Mouse (Mus musculus) liver, embryonic 14.5 days (tissue): ENCODE measurements at regions not wholly inside any gene's neighbourhood (a gene's known extent, or its start where the extent isn't known, plus 50 kb on each side); places are given as distances from the start of the nearest gene placed in this dataset.

Experiments
- ATAC-seq: fragments of 200-750 bp; cut with Nextera tagmentation; 2 replicates; pipeline ENCODE4 v1.8.0; 2017; ENCODE audit warnings: moderate number of reproducible peaks, mild to moderate bottlenecking, moderate library complexity; ENCODE audit not compliant: insufficient read depth
- DNase-seq, 3 experiments: peaks; one replicate each; pipeline ENCODE4 v3.0.0-alpha.2; 2012 to 2013; ENCODE audit warnings: low read depth in 3 of 3, low spot score in 3 of 3
- H3K27ac ChIP-seq: fragments of 300-500 bp; sonication (generic); 2 replicates; pipeline ENCODE4 v1.5.1; 2014; ENCODE audit warnings: moderate library complexity, mild to moderate bottlenecking, control low read depth, inconsistent platforms
- H3K27me3 ChIP-seq: fragments of 300-500 bp; sonication (generic); 2 replicates; pipeline ENCODE4 v1.6.1; 2014; ENCODE audit warnings: mild to moderate bottlenecking, low read length, moderate library complexity; ENCODE audit not compliant: control insufficient read depth, insufficient read depth
- H3K36me3 ChIP-seq: fragments of 300-500 bp; sonication (generic); replicated peaks from 2 replicates; pipeline ENCODE4 v1.6.1; 2014; ENCODE audit warnings: low read depth; ENCODE audit not compliant: control insufficient read depth, insufficient read depth
- H3K4me1 ChIP-seq, 2 experiments: fragments of 200-500 bp in 1 of 2; fragments of 300-500 bp in 1 of 2; sonication (generic) in 1 of 2; replicated peaks; 2 replicates each; pipeline ENCODE4 v1.6.1; 2012 to 2014; ENCODE audit warnings: antibody characterized with exemption in 1 of 2, inconsistent platforms in 1 of 2, low read length in 1 of 2; ENCODE audit not compliant: control insufficient read depth in 2 of 2, insufficient read depth in 2 of 2
- H3K4me2 ChIP-seq: fragments of 300-500 bp; sonication (generic); 2 replicates; pipeline ENCODE4 v1.6.1; 2014; ENCODE audit warnings: low read depth, mild to moderate bottlenecking, control low read depth, moderate library complexity
- H3K4me3 ChIP-seq, 2 experiments: fragments of 200-500 bp in 1 of 2; fragments of 300-500 bp in 1 of 2; sonication (generic) in 1 of 2; 2 replicates each; pipeline ENCODE4 v1.5.1; 2012 to 2014; ENCODE audit warnings: low read depth in 2 of 2, low read length in 2 of 2, mild to moderate bottlenecking in 2 of 2, control low read depth in 1 of 2, inconsistent platforms in 1 of 2, moderate library complexity in 1 of 2; ENCODE audit not compliant: insufficient read depth in 1 of 2
- H3K9ac ChIP-seq: fragments of 300-500 bp; sonication (generic); replicated peaks from 2 replicates; pipeline ENCODE4 v1.6.1; 2014; ENCODE audit warnings: mild to moderate bottlenecking, control low read depth, moderate library complexity
- H3K9me3 ChIP-seq: fragments of 300-500 bp; sonication (generic); 2 replicates; pipeline ENCODE4 v1.6.1; 2016; ENCODE audit warnings: low read length, mixed read lengths; ENCODE audit not compliant: control insufficient read depth
- CTCF ChIP-seq: IDR thresholded peaks from 2 replicates; pipeline ENCODE4 v1.5.1; 2016; ENCODE audit warnings: antibody characterized with exemption, low read depth, control low read depth
- EP300 ChIP-seq: IDR thresholded peaks from 2 replicates; pipeline ENCODE4 v1.6.1; 2016; ENCODE audit warnings: antibody characterized with exemption, low read depth
- WGBS: fragments of 180-500 bp; shearing (Covaris S2); extraction: QIAGEN DNeasy Blood & Tissue Kit; methylation state at CpG from one replicate; pipeline ENCODE4 v1.1.7; 2014; ENCODE audit not compliant: insufficient replicate concordance; 5-methylcytosine and 5-hydroxymethylcytosine counted together

GRCm38 (mm10) chr3:37916786-37917479, 192.6 kb upstream of the Gm5148 start:
- no peak overlapping the region for H3K9ac ChIP-seq
- TF ChIP-seq CTCF, result no peak
- TF ChIP-seq EP300, result no peak
- no peaks in the 10 kb centered on the region for H3K36me3 ChIP-seq
- no peaks in the 10 kb centered on the region for H3K4me1 ChIP-seq
- no peak overlapping the region for H3K4me2 ChIP-seq
- no peaks in the 10 kb centered on the region for H3K9me3 ChIP-seq
- no peak overlapping the region for H3K27ac ChIP-seq
- WGBS, result 64% methylated on average over 14 of the region's 14 CpGs
- H3K4me3 ChIP-seq, result no peak overlapping the region
- ATAC-seq (no peak), DNase-seq (no peak)
- no peaks in the 10 kb centered on the region for H3K27me3 ChIP-seq

GRCm38 (mm10) chr3:37916281-37916680, 192.0 kb upstream of the Gm5148 start:
- H3K27me3 ChIP-seq, result no peaks in the 10 kb centered on the region
- no peak overlapping the region for H3K4me2 ChIP-seq
- H3K27ac ChIP-seq, result no peak overlapping the region
- H3K9ac ChIP-seq, result no peak overlapping the region
- WGBS, result 49% methylated on average over 3 of the region's 3 CpGs
- H3K4me1 ChIP-seq, result no peaks in the 10 kb centered on the region
- TF ChIP-seq CTCF (no peak), EP300 (no peak)
- H3K4me3 ChIP-seq, result no peak overlapping the region
- no peaks in the 10 kb centered on the region for H3K9me3 ChIP-seq
- ATAC-seq (no peak), DNase-seq (no peak)
- no peaks in the 10 kb centered on the region for H3K36me3 ChIP-seq

- Histone ChIP-seq H3K9me3 (no peaks in the 10 kb centered on the region), H3K4me3 (no peak overlapping the region), H3K4me1 (no peaks in the 10 kb centered on the region), H3K27ac (no peak overlapping the region), H3K27me3 (no peaks in the 10 kb centered on the region), H3K4me2 (no peak overlapping the region), H3K36me3 (no peaks in the 10 kb centered on the region), H3K9ac (no peak overlapping the region)
- DNase-seq (no peak), ATAC-seq (no peak)
- 41% methylated on average over 2 of the region's 2 CpGs for WGBS
- TF ChIP-seq EP300 (no peak), CTCF (no peak)
These were observed 191.4 kb upstream of the Gm5148 start for GRCm38 (mm10) chr3:37915673-37916072.

- Histone ChIP-seq H3K36me3 (no peaks in the 10 kb centered on the region), H3K9me3 (no peaks in the 10 kb centered on the region), H3K4me3 (no peak overlapping the region), H3K4me2 (no peak overlapping the region), H3K27ac (no peak overlapping the region), H3K4me1 (no peaks in the 10 kb centered on the region), H3K27me3 (no peaks in the 10 kb centered on the region), H3K9ac (no peak overlapping the region)
- WGBS, result 67% methylated on average over 2 of the region's 2 CpGs
- TF ChIP-seq EP300, result no peak
- no peak for DNase-seq
- no peak for ATAC-seq
These were observed 189.8 kb upstream of the Gm5148 start for GRCm38 (mm10) chr3:37914136-37914535.

GRCm38 (mm10) chr3:37909821-37910220, 185.5 kb upstream of the Gm5148 start:
- Histone ChIP-seq H3K27ac (no peak overlapping the region), H3K27me3 (no peaks in the 10 kb centered on the region), H3K4me2 (no peak overlapping the region), H3K4me1 (peaks cover 0 to 18% of the 10 kb centered on the region in 2 experiments; a peak in 2 of 4 replicates), H3K9me3 (no peaks in the 10 kb centered on the region), H3K9ac (no peak overlapping the region), H3K36me3 (no peaks in the 10 kb centered on the region), H3K4me3 (no peak overlapping the region)
- no peak for DNase-seq
- no peak for TF ChIP-seq CTCF
- no peak for ATAC-seq
- WGBS, result 65% methylated on average over 4 of the region's 4 CpGs
